Mouse (Mus musculus) C2C12 (cell line): ENCODE data around the gene Zc3h7b. TPM values are rescaled to one million over a fixed set of nuclear protein-coding genes. Genes with fewer than 3 reads are reported as not detected.
A peak's percentile ranks its signal among the peaks of the same experiment; 100 is the strongest.

Experiments used
- H3K27me3 ChIP-seq: one replicate; pipeline ENCODE4 v1.6.1; 2011; ENCODE audit not compliant: control insufficient read depth, insufficient read depth, insufficient read length
- H3K36me3 ChIP-seq: one replicate; pipeline ENCODE4 v1.6.1; 2011; ENCODE audit not compliant: control insufficient read depth, insufficient read depth
- H3K4me3 ChIP-seq: one replicate; pipeline ENCODE4 v1.5.1; 2011; ENCODE audit warnings: mild to moderate bottlenecking, control low read depth; ENCODE audit not compliant: poor library complexity, insufficient read depth, severe bottlenecking
- H3K79me2 ChIP-seq: one replicate; pipeline ENCODE4 v1.6.1; 2011; ENCODE audit not compliant: control insufficient read depth, insufficient read depth
- H3K79me3 ChIP-seq: one replicate; pipeline ENCODE4 v1.6.1; 2011; ENCODE audit warnings: low read depth, control low read depth
- H3ac ChIP-seq: one replicate; pipeline ENCODE3; 2011; ENCODE audit warnings: low read depth; ENCODE audit not compliant: control insufficient read depth, insufficient read length
- CEBPB ChIP-seq: IDR thresholded peaks from one replicate; pipeline ENCODE4 v1.6.1; 2011; ENCODE audit warnings: low read depth, mild to moderate bottlenecking, control low read depth, moderate library complexity
- CTCF ChIP-seq: IDR thresholded peaks from one replicate; pipeline ENCODE4 v1.5.1; 2011; ENCODE audit not compliant: control insufficient read depth, insufficient read depth, insufficient read length
- FOSL1 ChIP-seq: IDR thresholded peaks from one replicate; pipeline ENCODE4 v1.8.0; 2011; ENCODE audit warnings: mild to moderate bottlenecking, low read length; ENCODE audit not compliant: poor library complexity, insufficient read depth, severe bottlenecking
- MAX ChIP-seq: IDR thresholded peaks from one replicate; pipeline ENCODE4 v1.6.1; 2011; ENCODE audit warnings: mild to moderate bottlenecking, control low read depth
- MYOD1 ChIP-seq: IDR thresholded peaks from one replicate; pipeline ENCODE4 v1.6.1; 2011; ENCODE audit warnings: low read depth; ENCODE audit not compliant: control insufficient read depth, insufficient read length
- MYOG ChIP-seq: IDR thresholded peaks from one replicate; pipeline ENCODE4 v1.6.1; 2011; ENCODE audit not compliant: control insufficient read depth, insufficient read length; ENCODE audit errors: extremely low read depth
- USF1 ChIP-seq: IDR thresholded peaks from one replicate; pipeline ENCODE4 v1.6.1; 2011; ENCODE audit warnings: low read depth, mild to moderate bottlenecking, control low read depth, moderate library complexity
- polyA plus RNA-seq: library from polyadenylated mRNA; unstranded; fragments of >200 nt; fragmentation: generic; extraction: Trizol; gene quantifications from one replicate; pipeline ENCODE4 v1.2.1, GENCODE M21; 2012; ENCODE audit warnings: missing spikeins

Zc3h7b gene
- polyA plus RNA-seq, 1 experiment: 46.9 TPM

DNA sequence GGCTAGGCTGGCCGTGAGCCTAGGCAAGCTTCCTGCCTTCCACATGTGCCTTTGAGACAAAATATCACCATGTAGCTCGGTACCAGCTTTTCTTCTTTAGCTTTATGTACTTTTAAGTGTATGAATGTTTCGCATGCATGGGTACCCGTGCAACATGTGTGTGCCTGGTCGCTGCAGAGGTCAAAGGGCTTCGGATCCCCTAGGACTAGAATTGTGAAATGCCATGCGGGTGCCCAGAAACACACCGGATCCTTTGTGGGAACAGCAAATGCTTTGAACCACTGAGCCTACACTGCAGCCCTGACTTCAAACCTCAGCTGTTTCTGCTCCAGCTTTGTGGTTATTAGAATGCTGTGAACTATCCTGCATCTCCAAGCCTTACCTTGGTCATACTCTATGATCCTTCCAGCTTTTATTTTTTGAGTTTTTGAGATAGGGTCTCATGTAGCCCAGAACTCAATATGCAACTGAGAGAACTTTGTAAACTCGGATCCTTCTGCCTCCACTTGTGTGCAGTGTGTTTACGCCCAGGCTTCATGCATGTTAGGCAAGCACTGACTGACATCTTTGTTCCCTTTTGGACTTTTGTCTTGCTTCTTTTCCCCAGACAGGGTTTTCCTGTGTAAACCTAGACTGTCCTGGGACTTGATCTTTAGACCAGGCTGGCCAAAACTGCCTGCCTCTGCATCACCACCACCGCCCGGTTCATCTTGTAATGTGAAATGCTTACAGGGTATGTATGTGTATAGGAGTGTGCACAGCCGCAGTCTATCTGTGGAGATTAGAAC, 42.4 kb upstream of the Zc3h7b start:
- H3K36me3 ChIP-seq: peaks cover 57% of the 10 kb centered on the region
- H3ac ChIP-seq: no peak overlapping the region
- H3K79me3 ChIP-seq: no peaks in the 10 kb centered on the region
- no peaks in the 10 kb centered on the region for H3K27me3 ChIP-seq
- H3K4me3 ChIP-seq: no peak overlapping the region
- H3K79me2 ChIP-seq: no peaks in the 10 kb centered on the region
- TF ChIP-seq MYOD1 (no peak), MAX (no peak), CEBPB (peak; percentile 37)

DNA sequence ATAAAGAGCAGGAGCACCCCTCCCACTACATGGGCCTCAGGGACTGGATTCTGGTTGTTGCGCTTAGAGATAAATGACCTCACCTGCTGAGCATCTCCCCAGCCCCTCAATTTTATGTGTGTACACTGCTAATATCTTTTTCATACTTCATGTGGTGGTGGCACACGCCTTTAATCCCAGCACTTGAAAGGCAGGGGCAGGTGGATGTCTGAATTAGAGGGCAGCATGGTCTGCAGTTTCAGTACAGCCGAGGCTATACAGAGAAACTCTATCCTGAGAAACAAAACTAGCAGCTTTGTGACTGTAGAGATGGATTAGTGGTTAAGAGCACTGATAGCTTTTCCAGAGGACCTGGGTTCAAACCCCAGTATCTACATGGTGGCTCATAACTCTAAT, 41.8 kb upstream of the Zc3h7b start:
- TF ChIP-seq MYOD1 (peak; percentile 70), CTCF (no peak)
- H3K4me3 ChIP-seq: no peak overlapping the region
- H3ac ChIP-seq: no peak overlapping the region
- peaks cover under 1% of the 10 kb centered on the region for H3K79me2 ChIP-seq
- no peaks in the 10 kb centered on the region for H3K27me3 ChIP-seq
- H3K79me3 ChIP-seq: no peaks in the 10 kb centered on the region
- peaks cover 63% of the 10 kb centered on the region for H3K36me3 ChIP-seq

DNA sequence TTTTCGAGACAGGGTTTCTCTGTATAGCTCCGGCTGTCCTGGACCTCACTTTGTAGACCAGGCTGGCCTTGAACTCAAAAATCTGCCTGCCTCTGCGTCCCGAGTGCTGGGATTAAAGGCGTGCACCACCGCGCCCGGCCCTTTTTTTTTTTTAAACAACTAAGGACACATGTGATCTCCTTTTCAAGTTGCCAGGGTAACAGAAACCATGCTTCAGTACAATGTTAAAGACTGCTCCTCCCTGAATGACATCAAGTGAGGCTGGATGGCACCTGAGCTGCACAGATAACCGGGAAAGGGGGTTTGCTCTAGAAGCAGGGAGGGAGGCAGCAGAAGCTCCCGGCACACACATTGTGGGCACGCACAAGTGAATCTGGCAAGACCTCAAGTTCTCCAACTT, 35.9 kb upstream of the Zc3h7b start:
- H3K79me2 ChIP-seq: peaks cover 22% of the 10 kb centered on the region
- peaks cover 95% of the 10 kb centered on the region for H3K36me3 ChIP-seq
- no peak overlapping the region for H3ac ChIP-seq
- TF ChIP-seq MAX (no peak), USF1 (no peak), FOSL1 (no peak), MYOG (no peak), CEBPB (no peak), MYOD1 (no peak), CTCF (no peak)
- no peak overlapping the region for H3K4me3 ChIP-seq
- no peaks in the 10 kb centered on the region for H3K27me3 ChIP-seq
- peaks cover under 1% of the 10 kb centered on the region for H3K79me3 ChIP-seq

DNA sequence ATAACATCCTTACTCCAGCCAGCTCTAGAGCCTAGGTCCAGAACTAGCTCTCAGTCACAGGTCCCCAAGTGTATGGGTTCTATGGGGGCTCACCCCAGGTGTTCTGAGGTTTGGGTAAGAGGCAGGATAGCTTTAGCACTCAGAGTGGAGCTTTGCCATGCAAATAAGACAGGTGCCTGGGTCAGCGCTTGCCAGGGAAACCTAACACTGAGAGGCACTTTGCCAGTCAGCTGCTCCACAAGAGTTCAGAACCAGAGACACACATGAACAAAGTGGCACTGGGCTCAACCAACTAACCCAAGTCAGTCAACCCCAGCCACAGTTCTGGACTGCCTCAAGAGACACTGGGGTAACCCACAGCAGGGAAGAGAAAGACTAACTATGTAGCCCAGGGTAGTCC, 35.2 kb upstream of the Zc3h7b start:
- Histone ChIP-seq H3ac (no peak overlapping the region), H3K36me3 (peaks cover 91% of the 10 kb centered on the region), H3K4me3 (no peak overlapping the region), H3K27me3 (no peaks in the 10 kb centered on the region), H3K79me2 (peaks cover 22% of the 10 kb centered on the region), H3K79me3 (peaks cover 2% of the 10 kb centered on the region)
- TF ChIP-seq MYOG (no peak), MYOD1 (no peak), CTCF (no peak)

DNA sequence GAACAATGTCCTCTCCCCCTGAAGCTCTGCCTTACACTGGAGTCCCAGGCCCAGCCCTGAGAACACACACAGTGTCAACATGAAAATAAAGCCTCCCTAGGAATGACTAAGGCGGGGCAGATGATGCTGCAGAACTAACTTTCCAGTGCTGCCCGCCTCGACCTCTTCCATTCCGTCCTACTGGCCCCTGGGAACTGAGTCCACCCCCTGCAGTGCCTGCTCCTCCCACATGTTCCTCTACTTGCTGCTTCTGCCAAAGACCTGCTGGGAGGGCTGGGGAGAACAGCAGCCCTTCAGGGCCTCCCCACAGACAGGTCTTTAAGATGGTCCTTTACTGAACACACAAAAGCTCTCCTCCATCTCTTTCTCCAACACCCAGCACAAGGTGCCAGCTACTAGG, 34.1 kb upstream of the Zc3h7b start:
- TF ChIP-seq MYOG (no peak), USF1 (no peak), MAX (no peak)
- H3K27me3 ChIP-seq: no peaks in the 10 kb centered on the region
- peaks cover 91% of the 10 kb centered on the region for H3K36me3 ChIP-seq
- H3K79me3 ChIP-seq: peaks cover 7% of the 10 kb centered on the region
- H3ac ChIP-seq: no peak overlapping the region
- peaks cover 32% of the 10 kb centered on the region for H3K79me2 ChIP-seq
- no peak overlapping the region for H3K4me3 ChIP-seq

DNA sequence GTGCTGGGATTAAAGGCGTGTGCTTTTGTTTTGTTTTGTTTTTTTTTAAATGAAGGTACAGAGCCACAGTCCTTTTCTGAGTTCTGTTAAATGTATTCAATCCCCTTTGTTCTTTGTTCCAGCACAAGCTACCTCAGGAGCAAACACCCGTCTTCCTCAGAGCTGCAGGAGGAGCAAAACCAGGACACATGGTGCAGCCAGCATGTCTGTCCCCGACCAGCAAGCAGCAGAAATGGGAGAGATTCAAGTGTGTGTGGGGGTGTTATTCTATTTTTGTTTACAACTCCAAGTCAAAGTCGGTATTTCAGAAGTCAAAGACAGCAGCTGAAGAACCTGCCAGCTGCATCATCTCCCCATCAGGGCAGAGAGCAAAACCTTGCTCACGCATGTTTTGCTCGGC, 31.1 kb upstream of the Zc3h7b start:
- TF ChIP-seq FOSL1: no peak
- TF ChIP-seq MYOG: no peak
- TF ChIP-seq USF1: no peak
- H3K79me2 ChIP-seq: peaks cover 53% of the 10 kb centered on the region
- H3K27me3 ChIP-seq: no peaks in the 10 kb centered on the region
- H3ac ChIP-seq: no peak overlapping the region
- no peak overlapping the region for H3K4me3 ChIP-seq
- H3K79me3 ChIP-seq: peaks cover 10% of the 10 kb centered on the region
- H3K36me3 ChIP-seq: peaks cover 93% of the 10 kb centered on the region
